Mouse (Mus musculus) right cerebral cortex, postnatal 25 days (tissue): Measurements from ENCODE around the gene Plcz1.

Source experiments
- DNase-seq: peaks from one replicate; pipeline ENCODE4 v3.0.0; 2022

Gene Plcz1

GRCm38 (mm10) chr6:140041357-140041756 lies at the start of gene Plcz1:
Plcz1 (minus strand) TSS chr6:140041457.
- DNase-seq = no peak

GRCm38 (mm10) chr6:140089855-140090254 lies 48.6 kb upstream of the Plcz1 start:
- no peak for DNase-seq

GRCm38 (mm10) chr6:140081739-140082138 lies 40.5 kb upstream of the Plcz1 start:
- no peak for DNase-seq

GRCm38 (mm10) chr6:140080933-140081332 lies 39.7 kb upstream of the Plcz1 start:
- no peak for DNase-seq

GRCm38 (mm10) chr6:140069177-140069576 lies 27.9 kb upstream of the Plcz1 start:
- no peak for DNase-seq

GRCm38 (mm10) chr6:140054271-140054928 lies 13.1 kb upstream of the Plcz1 start:
- DNase-seq = peak; percentile 20

GRCm38 (mm10) chr6:140051476-140051875 lies 10.2 kb upstream of the Plcz1 start:
- DNase-seq = no peak

GRCm38 (mm10) chr6:140040952-140041351 lies 305 bp downstream of the Plcz1 start, which contains the start of gene Capza3:
Capza3 (plus strand) TSS chr6:140041252.
- no peak for DNase-seq

- DNase-seq = no peak
These were observed 16.9 kb downstream of the Plcz1 start for GRCm38 (mm10) chr6:140024404-140024803.

- no peak for DNase-seq
These were observed 36.1 kb downstream of the Plcz1 start for GRCm38 (mm10) chr6:140005181-140005580.

- no peak for DNase-seq
These were observed 51.7 kb downstream of the Plcz1 start for GRCm38 (mm10) chr6:139989597-139989996.

GRCm38 (mm10) chr6:139989075-139989474 lies 52.2 kb downstream of the Plcz1 start:
- DNase-seq = no peak

- no peak for DNase-seq
These were observed 54.7 kb downstream of the Plcz1 start for GRCm38 (mm10) chr6:139986564-139986963.

- no peak for DNase-seq
These were observed 57.2 kb downstream of the Plcz1 start for GRCm38 (mm10) chr6:139984069-139984468.

- no peak for DNase-seq
These were observed 60.2 kb downstream of the Plcz1 start for GRCm38 (mm10) chr6:139981061-139981460.

GRCm38 (mm10) chr6:139978114-139978513 lies 63.1 kb downstream of the Plcz1 start:
- no peak for DNase-seq

- no peak for DNase-seq
These were observed 66.6 kb downstream of the Plcz1 start for GRCm38 (mm10) chr6:139974668-139975067.

- no peak for DNase-seq
These were observed 69.5 kb downstream of the Plcz1 start for GRCm38 (mm10) chr6:139971608-139972298.

- no peak for DNase-seq
These were observed 74.6 kb downstream of the Plcz1 start for GRCm38 (mm10) chr6:139966684-139967083.

GRCm38 (mm10) chr6:139964895-139965294 lies 76.4 kb downstream of the Plcz1 start:
- DNase-seq = no peak

- no peak for DNase-seq
These were observed 77.5 kb downstream of the Plcz1 start for GRCm38 (mm10) chr6:139963775-139964174.

- no peak for DNase-seq
These were observed 83.6 kb downstream of the Plcz1 start for GRCm38 (mm10) chr6:139957531-139958241.

- no peak for DNase-seq
These were observed 87.7 kb downstream of the Plcz1 start for GRCm38 (mm10) chr6:139953596-139953995.
